Mouse (Mus musculus) retina, postnatal 1 day (tissue): ENCODE results near the gene Pik3cg.
"Not testable (repeated sequence)": the region's sequence is repeated elsewhere in the genome, so short reads cannot be mapped to it uniquely, and the experiment has no call there.

ENCODE experiments used
- DNase-seq: peaks from one replicate; pipeline ENCODE4 v3.0.0-alpha.2; 2012

Pik3cg gene

GRCm38 (mm10) chr12:32207948-32208891, at the start of gene Pik3cg:
Gene Pik3cg (minus strand): TSS chr12:32208659.
- no peak for DNase-seq

GRCm38 (mm10) chr12:32248483-32248882, 40.0 kb upstream of the Pik3cg start:
- DNase-seq = no peak

GRCm38 (mm10) chr12:32245566-32246233, 37.2 kb upstream of the Pik3cg start:
- DNase-seq = peak; percentile 32

- DNase-seq = no peak
Observed at GRCm38 (mm10) chr12:32243586-32243985, 35.1 kb upstream of the Pik3cg start.

GRCm38 (mm10) chr12:32239134-32239533, 30.7 kb upstream of the Pik3cg start:
- not testable (repeated sequence) for DNase-seq

GRCm38 (mm10) chr12:32238433-32238832, 30.0 kb upstream of the Pik3cg start:
- no peak for DNase-seq

GRCm38 (mm10) chr12:32237839-32238238, 29.4 kb upstream of the Pik3cg start:
- DNase-seq = no peak

GRCm38 (mm10) chr12:32237139-32237538, 28.7 kb upstream of the Pik3cg start:
- DNase-seq = no peak

- no peak for DNase-seq
Observed at GRCm38 (mm10) chr12:32236450-32236849, 28.0 kb upstream of the Pik3cg start.

GRCm38 (mm10) chr12:32233871-32234270, 25.4 kb upstream of the Pik3cg start:
- DNase-seq = no peak

- no peak for DNase-seq
Observed at GRCm38 (mm10) chr12:32231398-32231797, 22.9 kb upstream of the Pik3cg start.

- no peak for DNase-seq
Observed at GRCm38 (mm10) chr12:32223629-32224028, 15.2 kb upstream of the Pik3cg start.

- DNase-seq = no peak
Observed at GRCm38 (mm10) chr12:32222758-32223385, 14.4 kb upstream of the Pik3cg start.

- no peak for DNase-seq
Observed at GRCm38 (mm10) chr12:32220387-32220786, 11.9 kb upstream of the Pik3cg start.

GRCm38 (mm10) chr12:32215143-32215542, 6.7 kb upstream of the Pik3cg start:
- DNase-seq = no peak

- no peak for DNase-seq
Observed at GRCm38 (mm10) chr12:32212702-32213101, 4.2 kb upstream of the Pik3cg start.

- DNase-seq = no peak
Observed at GRCm38 (mm10) chr12:32212156-32212555, 3.7 kb upstream of the Pik3cg start.

GRCm38 (mm10) chr12:32211257-32211656, 2.8 kb upstream of the Pik3cg start:
- DNase-seq = peak; percentile 5

- no peak for DNase-seq
Observed at GRCm38 (mm10) chr12:32208951-32209350, 492 bp upstream of the Pik3cg start.

- no peak for DNase-seq
Observed at GRCm38 (mm10) chr12:32207141-32207540, 1.3 kb downstream of the Pik3cg start.

- no peak for DNase-seq
Observed at GRCm38 (mm10) chr12:32203695-32204094, 4.8 kb downstream of the Pik3cg start.

GRCm38 (mm10) chr12:32202583-32202982, 5.9 kb downstream of the Pik3cg start:
- DNase-seq = no peak

GRCm38 (mm10) chr12:32201932-32202331, 6.5 kb downstream of the Pik3cg start:
- no peak for DNase-seq
